Mouse (Mus musculus) liver, embryonic 12.5 days (tissue): Measurements from ENCODE around the gene Il34. TPM values are rescaled to one million over a fixed set of nuclear protein-coding genes. Genes with fewer than 3 reads are reported as not detected.

Experiments
- ATAC-seq: fragments of 200-750 bp; cut with Nextera tagmentation; 2 replicates; pipeline ENCODE4 v1.8.0; 2017; ENCODE audit warnings: moderate number of reproducible peaks, mild to moderate bottlenecking, moderate library complexity
- H3K27ac ChIP-seq: fragments of 300-500 bp; sonication (generic); 2 replicates; pipeline ENCODE4 v1.5.1; 2016; ENCODE audit warnings: mild to moderate bottlenecking
- H3K27me3 ChIP-seq: fragments of 300-500 bp; sonication (generic); replicated peaks from 2 replicates; pipeline ENCODE4 v1.6.1; 2016; ENCODE audit warnings: mild to moderate bottlenecking, moderate library complexity
- H3K36me3 ChIP-seq: fragments of 300-500 bp; sonication (generic); 2 replicates; pipeline ENCODE4 v1.6.1; 2016; ENCODE audit warnings: mild to moderate bottlenecking, moderate library complexity
- H3K4me1 ChIP-seq: fragments of 300-500 bp; sonication (generic); 2 replicates; pipeline ENCODE4 v1.6.1; 2016
- H3K4me2 ChIP-seq: fragments of 300-500 bp; sonication (generic); 2 replicates; pipeline ENCODE4 v1.6.1; 2016; ENCODE audit warnings: mild to moderate bottlenecking, moderate library complexity
- H3K4me3 ChIP-seq: fragments of 300-500 bp; sonication (generic); 2 replicates; pipeline ENCODE4 v1.5.1; 2016; ENCODE audit warnings: mild to moderate bottlenecking, moderate library complexity
- H3K9ac ChIP-seq: fragments of 300-500 bp; sonication (generic); 2 replicates; pipeline ENCODE4 v1.6.1; 2016; ENCODE audit warnings: mild to moderate bottlenecking, moderate library complexity
- H3K9me3 ChIP-seq: fragments of 300-500 bp; sonication (generic); replicated peaks from 2 replicates; pipeline ENCODE4 v1.6.1; 2016; ENCODE audit warnings: mild to moderate bottlenecking, moderate library complexity
- WGBS: fragments of 180-500 bp; shearing (Covaris S2); methylation state at CpG from one replicate; pipeline ENCODE4 v1.1.7; 2016; ENCODE audit not compliant: insufficient replicate concordance; 5-methylcytosine and 5-hydroxymethylcytosine counted together
- polyA plus RNA-seq: library from polyadenylated mRNA; unstranded; fragments of >200 nt; fragmentation: Nextera tagmentation; extraction: Ambion mirVana; gene quantifications from 2 replicates; pipeline ENCODE4 v1.2.1, GENCODE M21; 2016

The Il34 gene
- polyA plus RNA-seq, 1 experiment from 2014 or later: not detected

DNA sequence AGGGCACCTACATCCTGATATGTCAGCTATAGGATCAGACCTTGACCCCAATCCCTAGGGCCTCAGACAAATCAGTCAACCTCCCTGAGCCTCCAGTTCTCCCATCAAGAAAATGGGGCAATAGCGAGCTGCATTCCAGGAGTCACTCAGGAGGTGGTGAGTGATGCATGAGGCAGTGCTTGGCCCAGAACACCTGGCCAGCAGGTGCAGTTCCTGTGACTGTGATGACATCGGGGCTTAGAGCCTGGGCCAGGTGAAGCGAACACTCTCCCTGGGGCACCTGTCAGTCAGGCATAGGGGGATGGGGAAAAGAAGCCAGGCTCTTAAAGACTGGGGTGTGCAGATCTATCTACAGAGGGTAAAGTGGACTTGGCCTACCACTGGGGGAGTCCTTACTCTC, 81.2 kb downstream of the Il34 start:
- Histone ChIP-seq H3K36me3 (peaks cover 26% of the 10 kb centered on the region), H3K4me2 (no peak overlapping the region), H3K4me1 (peaks cover 40% of the 10 kb centered on the region), H3K9me3 (no peaks in the 10 kb centered on the region), H3K9ac (no peak overlapping the region), H3K27ac (no peak overlapping the region), H3K27me3 (peaks cover 47% of the 10 kb centered on the region), H3K4me3 (no peak overlapping the region)
- WGBS: 58% methylated on average over 3 of the region's 3 CpGs
- ATAC-seq: no peak

- Histone ChIP-seq H3K9ac (peak overlapping the region; percentile 64; the same call in 1 of the 2 replicates), H3K27me3 (peaks cover 53% of the 10 kb centered on the region), H3K36me3 (peaks cover 6% of the 10 kb centered on the region; the same call in 1 of the 2 replicates), H3K9me3 (no peaks in the 10 kb centered on the region), H3K4me1 (peaks cover 48% of the 10 kb centered on the region), H3K4me3 (peak overlapping the region; percentile 61), H3K4me2 (peak overlapping the region; percentile 72), H3K27ac (no peak overlapping the region)
- ATAC-seq: no peak
- WGBS: 55% methylated on average over 11 of the region's 11 CpGs
These were observed 83.2 kb downstream of the Il34 start for GRCm38 (mm10) chr8:110722414-110723011.

GRCm38 (mm10) chr8:110721606-110722413, 83.9 kb downstream of the Il34 start:
- H3K9me3 ChIP-seq: no peaks in the 10 kb centered on the region
- no peaks in the 10 kb centered on the region for H3K36me3 ChIP-seq
- peak overlapping the region; percentile 57 for H3K27ac ChIP-seq
- H3K4me3 ChIP-seq: peak overlapping the region; percentile 61
- H3K4me2 ChIP-seq: peak overlapping the region; percentile 72
- H3K4me1 ChIP-seq: peaks cover 43% of the 10 kb centered on the region
- 2% methylated on average over 48 of the region's 59 CpGs for WGBS
- peaks cover 53% of the 10 kb centered on the region for H3K27me3 ChIP-seq
- ATAC-seq: peak; percentile 39
- peak overlapping the region; percentile 64 for H3K9ac ChIP-seq

- H3K36me3 ChIP-seq: no peaks in the 10 kb centered on the region
- 6% methylated on average over 51 of the region's 75 CpGs for WGBS
- peak within 1 kb of the TSS; percentile 72 for H3K4me2 ChIP-seq
- peak within 1 kb of the TSS; percentile 61 for H3K4me3 ChIP-seq
- peak within 1 kb of the TSS; percentile 64 for H3K9ac ChIP-seq
- peaks cover 37% of the 10 kb centered on the region for H3K4me1 ChIP-seq
- ATAC-seq: peak; percentile 50
- H3K9me3 ChIP-seq: no peaks in the 10 kb centered on the region
- H3K27ac ChIP-seq: peak within 1 kb of the TSS; percentile 57
- peaks cover 53% of the 10 kb centered on the region for H3K27me3 ChIP-seq
These were observed 84.8 kb downstream of the Il34 start, which contains the start of gene Mtss1l for GRCm38 (mm10) chr8:110720685-110721598. Mtss1l (plus strand) TSS chr8:110721476.

GRCm38 (mm10) chr8:110719898-110720653, 85.6 kb downstream of the Il34 start:
- Histone ChIP-seq H3K9me3 (no peaks in the 10 kb centered on the region), H3K4me1 (peaks cover 29% of the 10 kb centered on the region), H3K9ac (no peak overlapping the region), H3K27me3 (peaks cover 53% of the 10 kb centered on the region), H3K4me2 (no peak overlapping the region; the same call in 1 of the 2 replicates), H3K36me3 (peaks cover 6% of the 10 kb centered on the region), H3K27ac (no peak overlapping the region), H3K4me3 (no peak overlapping the region)
- 50% methylated on average over 6 of the region's 6 CpGs for WGBS
- no peak for ATAC-seq

DNA sequence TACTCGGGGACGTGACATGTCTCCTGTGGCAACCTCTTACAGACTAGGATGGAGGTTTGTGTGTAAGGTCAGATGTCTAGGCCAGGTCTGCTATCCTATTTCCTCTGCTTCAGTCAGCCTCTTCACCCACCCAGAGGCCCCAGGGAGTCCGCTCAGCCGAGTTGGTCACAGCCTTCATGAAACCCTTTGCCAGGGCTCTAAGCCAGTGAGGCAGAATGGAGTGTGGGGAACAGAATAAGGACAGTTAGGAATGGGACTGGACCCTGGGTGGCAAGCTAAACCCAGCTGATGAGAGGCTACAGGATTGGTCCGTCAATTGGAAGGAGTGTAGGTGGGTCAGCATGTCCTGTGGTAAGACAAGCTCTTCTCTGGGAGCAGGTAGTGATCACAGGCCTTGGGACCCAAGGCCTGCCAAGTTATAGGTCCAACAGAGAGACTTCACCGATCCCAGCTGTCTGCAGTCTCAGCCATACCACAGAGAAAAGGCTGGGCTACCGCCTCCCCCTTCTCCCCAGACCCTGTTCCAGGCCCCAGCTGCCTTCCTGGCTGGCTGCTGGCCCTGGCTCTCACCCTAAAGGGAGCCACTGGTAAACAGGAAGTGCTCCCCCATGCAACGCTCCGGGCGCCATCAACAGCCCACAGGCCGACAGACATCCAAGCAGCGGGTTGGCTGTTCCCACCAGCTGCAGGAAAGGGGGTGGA, 86.6 kb downstream of the Il34 start:
- no peak for ATAC-seq
- peaks cover 16% of the 10 kb centered on the region for H3K36me3 ChIP-seq
- H3K27me3 ChIP-seq: peaks cover 52% of the 10 kb centered on the region
- H3K27ac ChIP-seq: no peak overlapping the region
- H3K4me3 ChIP-seq: no peak overlapping the region
- no peak overlapping the region; the same call in 1 of the 2 replicates for H3K4me2 ChIP-seq
- H3K4me1 ChIP-seq: peaks cover 21% of the 10 kb centered on the region
- WGBS: 35% methylated on average over 12 of the region's 12 CpGs
- H3K9ac ChIP-seq: no peak overlapping the region
- no peaks in the 10 kb centered on the region for H3K9me3 ChIP-seq

GRCm38 (mm10) chr8:110718209-110718968, 87.3 kb downstream of the Il34 start:
- Histone ChIP-seq H3K4me1 (peaks cover 17% of the 10 kb centered on the region), H3K4me3 (no peak overlapping the region), H3K9ac (no peak overlapping the region), H3K36me3 (peaks cover 23% of the 10 kb centered on the region), H3K4me2 (no peak overlapping the region), H3K27me3 (peaks cover 45% of the 10 kb centered on the region), H3K27ac (no peak overlapping the region), H3K9me3 (no peaks in the 10 kb centered on the region)
- 67% methylated on average over 8 of the region's 8 CpGs for WGBS
- ATAC-seq: no peak

DNA sequence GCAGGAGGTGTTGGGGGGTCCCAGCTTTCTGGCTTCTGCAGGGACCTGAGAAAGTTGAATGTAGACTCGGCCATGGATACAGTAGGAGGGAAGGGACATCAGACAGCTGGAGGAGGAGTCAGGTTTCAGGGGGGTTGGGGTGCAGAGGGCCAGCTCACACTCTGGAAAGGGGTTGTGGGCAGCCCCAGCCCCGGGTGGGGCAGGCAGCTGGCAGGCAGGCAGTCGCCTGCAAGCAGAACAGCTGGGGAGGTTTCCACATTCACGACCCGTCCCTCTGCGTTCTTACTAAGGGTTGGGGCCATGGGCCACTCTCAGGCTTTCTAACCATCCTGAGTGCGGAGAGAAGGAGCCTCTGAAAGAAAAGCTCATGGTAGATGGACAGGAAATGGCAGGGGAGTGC, 88.6 kb downstream of the Il34 start:
- H3K27ac ChIP-seq: no peak overlapping the region

DNA sequence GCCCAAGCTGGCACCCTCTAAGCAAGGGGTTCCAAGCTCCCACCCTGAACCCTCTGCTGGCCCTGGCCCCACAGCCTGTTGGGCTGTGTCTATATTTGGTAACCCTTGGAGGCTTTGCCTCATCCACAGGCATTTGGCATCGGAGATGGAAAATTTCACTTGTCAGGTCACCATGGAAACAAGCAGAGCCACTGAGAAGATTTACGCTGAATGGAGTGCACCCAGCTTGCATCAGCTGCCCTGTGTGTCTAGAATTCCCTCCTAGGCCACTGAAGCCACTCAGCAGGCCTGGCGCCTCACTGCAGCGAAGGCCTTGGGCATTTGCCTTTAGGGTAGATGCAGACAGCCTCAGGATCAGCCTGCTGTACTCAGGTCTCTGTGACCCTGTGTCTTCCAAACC, 89.6 kb downstream of the Il34 start:
- H3K9ac ChIP-seq: no peak overlapping the region
- H3K4me3 ChIP-seq: no peak overlapping the region
- H3K4me2 ChIP-seq: no peak overlapping the region
- peaks cover 22% of the 10 kb centered on the region for H3K27me3 ChIP-seq
- ATAC-seq: no peak
- H3K4me1 ChIP-seq: peaks cover 9% of the 10 kb centered on the region
- WGBS: 73% methylated on average over 4 of the region's 4 CpGs
- H3K36me3 ChIP-seq: peaks cover 46% of the 10 kb centered on the region
- H3K27ac ChIP-seq: no peak overlapping the region
- H3K9me3 ChIP-seq: no peaks in the 10 kb centered on the region

More for the DNA sequence above, 88.6 kb downstream of the Il34 start:
- H3K36me3 ChIP-seq: peaks cover 35% of the 10 kb centered on the region
- H3K9me3 ChIP-seq: no peaks in the 10 kb centered on the region
- 62% methylated on average over 7 of the region's 7 CpGs for WGBS
- ATAC-seq: no peak
- no peak overlapping the region for H3K9ac ChIP-seq
- peaks cover 32% of the 10 kb centered on the region for H3K27me3 ChIP-seq
- H3K4me1 ChIP-seq: peaks cover 15% of the 10 kb centered on the region
- no peak overlapping the region for H3K4me3 ChIP-seq
- no peak overlapping the region for H3K4me2 ChIP-seq

DNA sequence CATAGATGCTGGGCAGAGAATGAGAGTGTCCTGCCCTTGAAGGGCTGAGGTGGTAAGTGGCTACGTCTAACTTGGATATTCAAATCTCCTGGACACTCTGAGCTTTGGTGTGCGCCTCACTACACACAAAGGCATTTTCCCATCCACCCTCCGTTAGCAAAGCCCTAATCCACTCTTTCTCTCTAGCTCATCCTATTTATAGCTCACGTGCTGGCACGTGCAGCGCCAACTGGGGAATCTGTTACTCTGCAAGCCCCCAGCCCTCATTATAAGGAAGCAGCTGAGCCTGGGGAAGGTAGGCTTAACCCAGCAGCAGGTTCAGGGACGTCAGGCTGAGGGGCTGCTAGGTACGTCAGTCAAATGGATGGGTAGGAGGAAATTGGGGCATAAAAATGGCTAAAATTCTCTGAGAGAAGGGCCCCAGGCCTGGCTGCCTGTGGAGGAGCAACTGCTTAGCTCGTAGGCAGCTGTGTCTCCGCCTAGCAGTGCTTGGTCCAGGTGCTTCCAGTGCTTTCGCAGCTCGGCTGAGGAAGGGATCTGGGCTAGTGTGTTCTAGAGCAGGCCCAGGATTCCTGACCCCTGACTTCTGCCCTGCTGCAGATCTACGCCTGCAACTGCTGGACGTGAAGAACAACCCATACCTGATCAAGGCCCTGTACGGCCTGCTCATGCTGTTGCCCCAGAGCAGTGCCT, 90.8 kb downstream of the Il34 start:
- Histone ChIP-seq H3K9ac (no peak overlapping the region), H3K27me3 (peaks cover 11% of the 10 kb centered on the region), H3K4me3 (no peak overlapping the region), H3K4me1 (peaks cover 9% of the 10 kb centered on the region), H3K36me3 (peaks cover 57% of the 10 kb centered on the region), H3K9me3 (no peaks in the 10 kb centered on the region), H3K4me2 (no peak overlapping the region), H3K27ac (no peak overlapping the region)
- no peak for ATAC-seq
- WGBS: 77% methylated on average over 15 of the region's 15 CpGs
